Mouse (Mus musculus): ENCODE data around the gene Nipsnap3a. TPM values are rescaled to one million over a fixed set of nuclear protein-coding genes. Genes with fewer than 3 reads are reported as not detected.

The Nipsnap3a gene
- polyA plus RNA-seq, 1 experiment: not detected

DNA sequence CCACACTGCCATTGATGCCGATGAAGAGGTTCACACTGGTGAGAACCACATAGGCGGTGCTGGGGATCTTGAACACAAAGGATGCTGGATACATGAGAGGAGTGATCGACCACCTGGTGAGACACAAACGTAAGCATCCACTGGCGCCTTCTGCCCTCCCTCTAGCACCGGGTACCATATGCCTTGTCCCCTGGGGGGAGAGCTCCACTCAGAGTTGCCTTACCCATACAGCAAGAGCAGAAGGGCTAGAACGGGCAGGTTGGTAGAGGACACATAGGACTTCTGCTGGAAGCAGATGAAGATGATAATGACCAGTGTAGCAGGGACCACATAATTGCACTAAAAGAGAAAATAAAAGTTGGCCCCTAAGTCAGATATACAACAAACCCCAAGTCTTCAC is 56.7 kb downstream of the Nipsnap3a start:
- Histone ChIP-seq H3K4me3 (ENCODE audit: insufficient read depth, low read length) (no peak overlapping the region), H3K4me1 (ENCODE audit: control insufficient read depth, insufficient read depth, low read length) (no peaks in the 10 kb centered on the region)
- TF ChIP-seq POLR2A (IDR thresholded peaks at IDR 0.05; ENCODE audit: borderline replicate concordance, low read depth, low read length) (no peak), CTCF (IDR thresholded peaks at IDR 0.05; ENCODE audit: low read depth, low read length) (no peak)

DNA sequence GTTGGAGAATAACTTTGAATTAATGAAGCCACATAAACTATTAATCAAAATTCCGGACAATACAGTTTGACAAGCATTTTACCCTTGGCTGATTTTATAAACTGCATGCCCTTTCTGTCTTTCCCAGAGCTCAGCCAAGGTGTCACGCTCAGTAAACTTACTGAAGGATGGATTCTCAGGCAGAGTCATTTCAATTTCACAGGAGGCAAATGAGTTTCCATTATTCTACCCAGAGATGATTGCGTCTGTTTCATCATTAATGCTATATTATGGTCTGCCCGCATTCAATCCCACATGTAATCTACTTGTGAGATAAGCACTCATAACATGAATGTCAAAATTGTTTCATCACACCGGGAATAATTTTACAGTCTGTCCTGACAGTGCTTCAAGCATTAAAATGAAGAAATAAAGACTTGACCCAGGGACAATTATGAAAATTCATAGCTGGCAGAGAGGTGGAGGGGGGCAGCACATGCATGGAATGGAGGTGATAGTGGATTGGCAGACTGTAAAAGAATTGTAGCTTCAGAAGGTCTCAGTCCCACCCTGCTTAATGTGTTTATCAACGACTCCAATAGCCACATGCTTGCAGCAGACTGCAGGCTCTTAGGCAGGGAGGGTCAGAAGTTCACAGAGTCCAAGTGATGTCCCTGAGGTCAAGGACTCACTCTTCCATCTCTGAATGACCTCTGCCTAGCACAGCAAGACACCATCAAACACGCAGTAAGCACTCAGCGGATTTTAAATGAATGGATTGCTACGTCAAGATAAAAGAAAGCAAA is 57.4 kb downstream of the Nipsnap3a start:
- Histone ChIP-seq H3K4me1 (ENCODE audit: control insufficient read depth, insufficient read depth, low read length) (no peaks in the 10 kb centered on the region), H3K4me3 (ENCODE audit: insufficient read depth, low read length) (no peak overlapping the region), H3K27ac (ENCODE audit: insufficient read depth, low read depth, low read length) (no peak overlapping the region)
- TF ChIP-seq CTCF (IDR thresholded peaks at IDR 0.05; ENCODE audit: low read depth, low read length): no peak
- no peak for TF ChIP-seq POLR2A (IDR thresholded peaks at IDR 0.05; ENCODE audit: borderline replicate concordance, low read depth, low read length)

More for the DNA sequence above, 56.7 kb downstream of the Nipsnap3a start:
- no peak overlapping the region for H3K27ac ChIP-seq (ENCODE audit: insufficient read depth, low read depth, low read length)

Other genes with a start within 250 kb of the Nipsnap3a start
- gene Olfr275, start 174.7 kb upstream of the Nipsnap3a start, polyA plus RNA-seq (2012; ENCODE audit: insufficient read depth, insufficient read length, missing spikeins): not detected in 2 replicates
- not detected in 2 replicates for gene Olfr273, start 130.0 kb upstream of the Nipsnap3a start, polyA plus RNA-seq (2012; ENCODE audit: insufficient read depth, insufficient read length, missing spikeins)
- not detected in 2 replicates for gene Olfr272, start 70.1 kb upstream of the Nipsnap3a start, polyA plus RNA-seq (2012; ENCODE audit: insufficient read depth, insufficient read length, missing spikeins)
- gene Olfr270, start 24.7 kb upstream of the Nipsnap3a start, polyA plus RNA-seq (2012; ENCODE audit: insufficient read depth, insufficient read length, missing spikeins): not detected in 2 replicates
- 44.8 and 52.1 TPM in 2 replicates for gene Nipsnap3b, start 22.6 kb downstream of the Nipsnap3a start, polyA plus RNA-seq (2012; ENCODE audit: insufficient read depth, insufficient read length, missing spikeins)
- gene Abca1, start 170.6 kb downstream of the Nipsnap3a start, polyA plus RNA-seq (2012; ENCODE audit: insufficient read depth, insufficient read length, missing spikeins): 55.9 and 64.3 TPM in 2 replicates